Mouse (Mus musculus) limb, embryonic 14.5 days (tissue): ENCODE measurements around the gene Dhx57. TPM values are rescaled to one million over a fixed set of nuclear protein-coding genes. Genes with fewer than 3 reads are reported as not detected.

Experiments used
- ATAC-seq: fragments of 200-750 bp; cut with Nextera tagmentation; 2 replicates; pipeline ENCODE4 v1.8.0; 2017; ENCODE audit warnings: low read depth, moderate number of reproducible peaks, moderate TSS enrichment; ENCODE audit not compliant: low FRiP score
- DNase-seq: peaks from one replicate; pipeline ENCODE4 v3.0.0-alpha.2; 2015; ENCODE audit warnings: low spot score
- H3K27ac ChIP-seq: fragments of 300-500 bp; sonication (generic); replicated peaks from 2 replicates; pipeline ENCODE4 v1.5.1; 2014; ENCODE audit warnings: low read depth, mild to moderate bottlenecking, low read length, moderate library complexity, mixed read lengths
- H3K27me3 ChIP-seq: fragments of 300-500 bp; sonication (generic); 2 replicates; pipeline ENCODE4 v1.6.1; 2014; ENCODE audit warnings: low read length, mixed read lengths; ENCODE audit not compliant: control insufficient read depth, insufficient read depth
- H3K36me3 ChIP-seq: fragments of 300-500 bp; sonication (generic); 2 replicates; pipeline ENCODE4 v1.6.1; 2014; ENCODE audit warnings: mild to moderate bottlenecking, low read length, moderate library complexity, mixed read lengths; ENCODE audit not compliant: control insufficient read depth, insufficient read depth
- H3K4me1 ChIP-seq: fragments of 300-500 bp; sonication (generic); 2 replicates; pipeline ENCODE4 v1.6.1; 2014; ENCODE audit warnings: antibody characterized with exemption, low read length, mixed read lengths; ENCODE audit not compliant: control insufficient read depth, insufficient read depth
- H3K4me2 ChIP-seq: fragments of 300-500 bp; sonication (generic); replicated peaks from 2 replicates; pipeline ENCODE4 v1.6.1; 2014; ENCODE audit warnings: low read depth, mild to moderate bottlenecking, low read length, moderate library complexity; ENCODE audit not compliant: severe bottlenecking
- H3K4me3 ChIP-seq: fragments of 300-500 bp; sonication (generic); replicated peaks from 2 replicates; pipeline ENCODE4 v1.5.1; 2014; ENCODE audit warnings: low read length
- H3K9ac ChIP-seq: fragments of 300-500 bp; sonication (generic); 2 replicates; pipeline ENCODE4 v1.6.1; 2014; ENCODE audit warnings: mild to moderate bottlenecking, low read depth, low read length, moderate library complexity; ENCODE audit not compliant: severe bottlenecking
- H3K9me3 ChIP-seq: fragments of 300-500 bp; sonication (generic); 2 replicates; pipeline ENCODE4 v1.6.1; 2016; ENCODE audit warnings: low read length; ENCODE audit not compliant: control insufficient read depth
- POLR2A ChIP-seq: fragments of 200-500 bp; IDR thresholded peaks from 2 replicates; pipeline ENCODE4 v1.8.0; 2012; ENCODE audit warnings: inconsistent platforms, mild to moderate bottlenecking, moderate library complexity, borderline replicate concordance; ENCODE audit not compliant: insufficient read depth, insufficient read length; ENCODE audit errors: extremely low read depth
- WGBS: fragments of 180-500 bp; shearing (Covaris S2); extraction: QIAGEN DNeasy Blood & Tissue Kit; methylation state at CpG from one replicate; pipeline ENCODE4 v1.1.7; 2014; 5-methylcytosine and 5-hydroxymethylcytosine counted together
- polyA plus RNA-seq, 2 experiments: library from polyadenylated mRNA; depleted of rRNA in 1 of 2; stranded (reverse) in 1 of 2; unstranded in 1 of 2; fragments of >200 nt; fragmentation: Nextera tagmentation in 1 of 2; extraction: Ambion mirVana in 1 of 2; gene quantifications; 2 replicates each; pipeline versions ENCODE4 v1.2.1 to v1.2.3; 2012 to 2014

Gene Dhx57
- polyA plus RNA-seq, 2 experiments: 21.1 to 45.2 TPM

DNA sequence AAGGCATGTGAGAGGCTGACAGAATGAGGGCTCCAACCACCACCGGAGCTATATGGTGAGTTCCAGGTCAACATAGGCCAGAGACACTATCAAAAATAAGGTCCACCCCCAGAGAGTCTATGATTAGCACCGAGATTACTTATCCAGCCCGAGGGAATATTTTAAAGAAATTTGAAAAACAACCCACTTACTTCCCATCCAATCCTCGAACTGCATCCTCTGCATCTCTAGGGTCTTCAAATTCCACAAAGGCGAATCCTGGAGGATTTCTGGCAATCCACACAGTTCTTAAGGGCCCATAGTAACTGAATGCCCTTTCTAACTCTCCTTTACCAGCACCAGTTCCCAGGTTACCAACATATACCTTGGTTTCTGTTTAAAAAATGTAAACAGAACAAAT, 84.6 kb downstream of the Dhx57 start:
- no peak for TF ChIP-seq POLR2A
- no peak for DNase-seq
- Histone ChIP-seq H3K4me1 (peaks cover 12% of the 10 kb centered on the region), H3K9ac (peak overlapping the region; percentile 99), H3K4me2 (peak overlapping the region; percentile 62), H3K27me3 (no peaks in the 10 kb centered on the region), H3K36me3 (peaks cover 43% of the 10 kb centered on the region), H3K27ac (no peak overlapping the region), H3K4me3 (peak overlapping the region; percentile 89), H3K9me3 (no peaks in the 10 kb centered on the region)
- no peak for ATAC-seq
- WGBS: 25% methylated on average over 5 of the region's 5 CpGs

DNA sequence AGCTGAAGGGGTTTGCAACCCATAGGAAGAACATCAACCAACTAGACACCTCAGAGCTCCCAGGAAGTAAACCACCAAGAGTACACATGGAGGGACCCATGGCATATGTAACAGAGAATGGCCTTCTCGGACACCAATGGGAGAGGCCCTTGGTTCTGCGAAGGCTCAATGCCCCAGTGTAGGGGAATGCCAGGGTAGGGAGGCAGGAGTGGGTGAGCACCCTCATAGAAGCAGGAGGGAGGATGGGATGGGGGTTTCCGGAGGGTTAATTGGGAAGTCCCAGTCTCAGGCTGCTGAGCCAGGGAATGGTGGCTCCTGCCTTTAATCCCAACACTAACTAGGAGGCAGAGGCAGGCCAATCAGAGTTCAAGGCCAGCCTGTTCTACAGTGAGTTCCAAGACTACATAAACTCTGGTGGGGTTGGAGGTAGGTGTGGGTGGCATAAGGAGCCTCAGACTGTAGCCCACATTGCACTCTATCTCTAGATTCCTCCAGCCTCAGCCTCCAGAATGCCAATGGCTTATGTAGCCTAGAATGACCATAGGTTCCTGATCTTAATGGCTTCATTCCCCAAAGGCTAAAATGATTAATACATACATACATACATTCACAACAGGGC, 91.0 kb downstream of the Dhx57 start:
- Histone ChIP-seq H3K36me3 (peaks cover 75% of the 10 kb centered on the region), H3K9me3 (no peaks in the 10 kb centered on the region), H3K4me2 (no peak overlapping the region), H3K4me1 (0 out of 2 replicates have a peak, but pooled peaks cover 4% of the 10 kb centered on the region), H3K4me3 (no peak overlapping the region), H3K9ac (no peak overlapping the region), H3K27me3 (no peaks in the 10 kb centered on the region), H3K27ac (no peak overlapping the region)
- no peak for TF ChIP-seq POLR2A
- 95% methylated on average over 3 of the region's 3 CpGs for WGBS
- no peak for DNase-seq
- no peak; the same call in 1 of the 2 replicates for ATAC-seq

DNA sequence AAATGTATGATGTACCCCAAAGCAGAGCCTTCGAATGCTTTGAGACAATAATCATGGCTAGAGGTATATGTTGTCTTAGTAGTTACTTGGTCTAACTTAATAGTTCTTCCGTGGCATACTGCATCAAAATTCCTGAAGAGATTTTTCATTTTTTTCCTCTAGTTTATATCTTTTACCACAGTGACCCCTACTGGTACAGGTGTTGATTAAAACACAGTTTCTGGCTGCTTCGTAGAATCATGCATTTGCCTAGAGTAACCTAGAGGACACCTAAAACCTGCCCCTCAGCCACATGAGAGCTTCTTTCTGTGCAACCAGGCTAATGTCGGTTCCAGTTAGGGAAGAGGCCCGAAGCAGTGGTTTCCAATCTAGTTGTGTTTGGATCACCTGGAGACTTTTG, 97.2 kb downstream of the Dhx57 start:
- ATAC-seq (no peak), DNase-seq (peak; percentile 49)
- H3K27ac ChIP-seq: no peak overlapping the region
- no peak overlapping the region for H3K4me3 ChIP-seq
- H3K9ac ChIP-seq: no peak overlapping the region
- H3K4me2 ChIP-seq: no peak overlapping the region
- H3K9me3 ChIP-seq: no peaks in the 10 kb centered on the region
- no peak for TF ChIP-seq POLR2A
- H3K4me1 ChIP-seq: 0 out of 2 replicates have a peak, but pooled peaks cover 3% of the 10 kb centered on the region
- WGBS: 68% methylated on average over 5 of the region's 5 CpGs
- H3K27me3 ChIP-seq: no peaks in the 10 kb centered on the region
- peaks cover 28% of the 10 kb centered on the region for H3K36me3 ChIP-seq

Other genes with a start within 250 kb of the Dhx57 start
- gene Hnrnpll, start 228.1 kb downstream of the Dhx57 start, polyA plus RNA-seq (2012; rRNA removed): 66.4 and 71.4 TPM in 2 replicates
- gene Hnrnpll, start 228.1 kb downstream of the Dhx57 start, polyA plus RNA-seq (2014; fragmentation: Nextera tagmentation; extraction: Ambion mirVana): 58.0 and 66.8 TPM in 2 replicates
- gene Galm, start 163.0 kb downstream of the Dhx57 start, polyA plus RNA-seq (2012; rRNA removed): 11.7 and 12.1 TPM in 2 replicates
- 13.7 and 13.8 TPM in 2 replicates for gene Galm, start 163.0 kb downstream of the Dhx57 start, polyA plus RNA-seq (2014; fragmentation: Nextera tagmentation; extraction: Ambion mirVana)
- gene Srsf7, start 83.2 kb downstream of the Dhx57 start, polyA plus RNA-seq (2012; rRNA removed): 363 and 429 TPM in 2 replicates
- gene Srsf7, start 83.2 kb downstream of the Dhx57 start, polyA plus RNA-seq (2014; fragmentation: Nextera tagmentation; extraction: Ambion mirVana): 577 and 588 TPM in 2 replicates
- 0.03 and 0.11 TPM in 2 replicates for gene Ttc39d, start 83.0 kb downstream of the Dhx57 start, polyA plus RNA-seq (2012; rRNA removed)
- gene Ttc39d, start 83.0 kb downstream of the Dhx57 start, polyA plus RNA-seq (2014; fragmentation: Nextera tagmentation; extraction: Ambion mirVana): not detected in 2 replicates
- gene Gemin6, start 66.0 kb downstream of the Dhx57 start, polyA plus RNA-seq (2012; rRNA removed): 10.8 and 16.7 TPM in 2 replicates
- gene Gemin6, start 66.0 kb downstream of the Dhx57 start, polyA plus RNA-seq (2014; fragmentation: Nextera tagmentation; extraction: Ambion mirVana): 30.8 and 34.7 TPM in 2 replicates
- 6.5 and 11.8 TPM in 2 replicates for gene Morn2, start 273 bp downstream of the Dhx57 start, polyA plus RNA-seq (2012; rRNA removed)
- 19.3 and 21.1 TPM in 2 replicates for gene Morn2, start 273 bp downstream of the Dhx57 start, polyA plus RNA-seq (2014; fragmentation: Nextera tagmentation; extraction: Ambion mirVana)
- gene Arhgef33, start 16.9 kb upstream of the Dhx57 start, polyA plus RNA-seq (2012; rRNA removed): 0.85 and 1.1 TPM in 2 replicates
- 1.4 and 2.6 TPM in 2 replicates for gene Arhgef33, start 16.9 kb upstream of the Dhx57 start, polyA plus RNA-seq (2014; fragmentation: Nextera tagmentation; extraction: Ambion mirVana)
- 1.0 and 2.8 TPM in 2 replicates for gene Gm10190, start 83.1 kb upstream of the Dhx57 start, polyA plus RNA-seq (2012; rRNA removed)
- gene Gm10190, start 83.1 kb upstream of the Dhx57 start, polyA plus RNA-seq (2014; fragmentation: Nextera tagmentation; extraction: Ambion mirVana): 2.1 and 2.2 TPM in 2 replicates
- gene Sos1, start 190.0 kb upstream of the Dhx57 start, polyA plus RNA-seq (2012; rRNA removed): 9.9 and 10.5 TPM in 2 replicates
- gene Sos1, start 190.0 kb upstream of the Dhx57 start, polyA plus RNA-seq (2014; fragmentation: Nextera tagmentation; extraction: Ambion mirVana): 10.3 and 10.8 TPM in 2 replicates